Comparison of ENCODE assay signal across 32 mouse cellular contexts in genomic region chr9:123940628-123941027, GRCm38 (mm10). TPM values are rescaled to one million over a fixed set of nuclear protein-coding genes. Genes with fewer than 3 reads are reported as not detected.
DNase-seq lines count a peak whose midpoint lies in the region; ATAC-seq lines count a peak whose summit lies in the region.
"Had no signal": no experiment of that assay in that cellular context is flagged by ENCODE, and none has a peak within 500 bp of the region (broad histone marks: within the 10 kb centered on the region; RNA-seq: fewer than 3 reads in every experiment).

No protein-coding gene starts in this region.

- no peaks in the 10 kb centered on the region for H3K4me1 ChIP-seq in heart, embryonic 15.5 days (replicated peaks)
- H3K4me1 ChIP-seq in liver, embryonic 15.5 days (replicated peaks) = peaks cover 11% of the 10 kb centered on the region; the same call in 1 of the 2 replicates
- no peaks in the 10 kb centered on the region; the same call in 1 of the 2 replicates for H3K4me1 ChIP-seq in liver, embryonic 11.5 days (replicated peaks; ENCODE audit: control insufficient read depth, insufficient read depth, low read length)
- H3K4me1 ChIP-seq in limb, embryonic 15.5 days = no peaks in the 10 kb centered on the region; the same call in 1 of the 2 replicates
- H3K4me1 ChIP-seq in forebrain, embryonic 15.5 days = no peaks in the 10 kb centered on the region
- H3K4me1 ChIP-seq: embryonic facial prominence, embryonic 12.5 days; heart, embryonic 10.5 days; hindbrain, embryonic 12.5 days had no signal

- H3K9ac ChIP-seq in heart, embryonic 15.5 days = no peak overlapping the region
- H3K9ac ChIP-seq in liver, embryonic 15.5 days = no peak overlapping the region
- no peak overlapping the region for H3K9ac ChIP-seq in liver, embryonic 11.5 days (ENCODE audit: low read depth, low read length)
- H3K9ac ChIP-seq in limb, embryonic 15.5 days = no peak overlapping the region
- H3K9ac ChIP-seq in forebrain, embryonic 15.5 days (replicated peaks) = no peak overlapping the region
- H3K9ac ChIP-seq: embryonic facial prominence, embryonic 12.5 days; hindbrain, embryonic 12.5 days had no signal

- no peaks in the 10 kb centered on the region for H3K36me3 ChIP-seq in heart, embryonic 15.5 days
- no peaks in the 10 kb centered on the region for H3K36me3 ChIP-seq in liver, embryonic 15.5 days (replicated peaks)
- H3K36me3 ChIP-seq in liver, embryonic 11.5 days (ENCODE audit: control insufficient read depth, insufficient read depth, low read length) = no peaks in the 10 kb centered on the region
- no peaks in the 10 kb centered on the region for H3K36me3 ChIP-seq in limb, embryonic 15.5 days
- no peaks in the 10 kb centered on the region for H3K36me3 ChIP-seq in forebrain, embryonic 15.5 days
- H3K36me3 ChIP-seq: embryonic facial prominence, embryonic 12.5 days; heart, embryonic 10.5 days; hindbrain, embryonic 12.5 days had no signal

- no peaks in the 10 kb centered on the region for H3K27me3 ChIP-seq in heart, embryonic 15.5 days
- no peaks in the 10 kb centered on the region for H3K27me3 ChIP-seq in liver, embryonic 15.5 days
- no peaks in the 10 kb centered on the region for H3K27me3 ChIP-seq in liver, embryonic 11.5 days (replicated peaks; ENCODE audit: control insufficient read depth, insufficient read depth, low read length)
- H3K27me3 ChIP-seq in limb, embryonic 15.5 days = no peaks in the 10 kb centered on the region
- no peaks in the 10 kb centered on the region for H3K27me3 ChIP-seq in forebrain, embryonic 15.5 days
- H3K27me3 ChIP-seq: embryonic facial prominence, embryonic 12.5 days; hindbrain, embryonic 12.5 days had no signal

- no peak for DNase-seq in heart, postnatal 10 days
- no peak for DNase-seq in liver, embryonic 11.5 days (ENCODE audit: low spot score)
- peak; percentile 9 for DNase-seq in CD4-positive helper T cell, adult 2 months (ENCODE audit: low read depth, low spot score)
- DNase-seq in frontal cortex, postnatal 14 days (ENCODE audit: low spot score in 2 of 2) = no peak
- DNase-seq: adrenal gland, adult 8-10 months; cerebellum, adult 2 months; cerebellum, postnatal 25 days; gastrocnemius, postnatal 36 days; right cerebral cortex, postnatal 4 days; thymus, adult 2 months had no signal

- no peak; the same call in 1 of the 2 replicates for ATAC-seq in heart, embryonic 15.5 days (replicated peaks; ENCODE audit: insufficient number of reproducible peaks, insufficient read depth, low FRiP score, low read depth)
- ATAC-seq in liver, embryonic 15.5 days (ENCODE audit: insufficient read depth) = no peak
- ATAC-seq in liver, embryonic 11.5 days (replicated peaks; ENCODE audit: low FRiP score) = no peak
- ATAC-seq in limb, embryonic 15.5 days (ENCODE audit: insufficient number of reproducible peaks, low FRiP score, low TSS enrichment, low read depth) = no peak
- ATAC-seq in forebrain, embryonic 15.5 days (replicated peaks) = no peak
- ATAC-seq: intestine, postnatal 0 days; lung, postnatal 0 days had no signal

- H3K4me3 ChIP-seq in heart, embryonic 15.5 days = no peak overlapping the region
- H3K4me3 ChIP-seq in liver, embryonic 15.5 days (replicated peaks) = no peak overlapping the region
- H3K4me3 ChIP-seq in liver, embryonic 11.5 days (ENCODE audit: low read depth, low read length) = no peak overlapping the region
- H3K4me3 ChIP-seq in limb, embryonic 15.5 days = no peak overlapping the region
- H3K4me3 ChIP-seq in forebrain, embryonic 15.5 days = no peak overlapping the region
- H3K4me3 ChIP-seq: embryonic facial prominence, embryonic 12.5 days; heart, embryonic 10.5 days; hindbrain, embryonic 12.5 days had no signal

- 0 out of 2 replicates have a peak overlapping the region, but pooled peaks have one; percentile 6 for H3K27ac ChIP-seq in heart, embryonic 15.5 days
- peak overlapping the region; percentile 63 for H3K27ac ChIP-seq in liver, embryonic 15.5 days (replicated peaks)
- no peak overlapping the region for H3K27ac ChIP-seq in liver, embryonic 11.5 days (ENCODE audit: low read depth, low read length)
- peak overlapping the region; percentile 8; the same call in 1 of the 2 replicates for H3K27ac ChIP-seq in limb, embryonic 15.5 days
- no peak overlapping the region for H3K27ac ChIP-seq in forebrain, embryonic 15.5 days (replicated peaks)
- H3K27ac ChIP-seq: embryonic facial prominence, embryonic 12.5 days; heart, embryonic 10.5 days; hindbrain, embryonic 12.5 days; stomach, postnatal 0 days had no signal

- H3K9me3 ChIP-seq in heart, embryonic 15.5 days (replicated peaks) = no peaks in the 10 kb centered on the region
- no peaks in the 10 kb centered on the region for H3K9me3 ChIP-seq in liver, embryonic 15.5 days (replicated peaks)
- no peaks in the 10 kb centered on the region for H3K9me3 ChIP-seq in liver, embryonic 11.5 days (ENCODE audit: control insufficient read depth, low read length)
- no peaks in the 10 kb centered on the region for H3K9me3 ChIP-seq in limb, embryonic 15.5 days
- H3K9me3 ChIP-seq in forebrain, embryonic 15.5 days = no peaks in the 10 kb centered on the region
- H3K9me3 ChIP-seq: embryonic facial prominence, embryonic 12.5 days; heart, embryonic 10.5 days; hindbrain, embryonic 12.5 days had no signal

- intact Hi-C loops in heart, postnatal 10 days (cut with DNase I) = no loop called here

- no peak overlapping the region for H3K4me2 ChIP-seq in heart, embryonic 15.5 days
- no peak overlapping the region for H3K4me2 ChIP-seq in liver, embryonic 15.5 days
- H3K4me2 ChIP-seq in liver, embryonic 11.5 days = no peak overlapping the region
- no peak overlapping the region for H3K4me2 ChIP-seq in limb, embryonic 15.5 days
- no peak overlapping the region for H3K4me2 ChIP-seq in forebrain, embryonic 15.5 days (replicated peaks)
- H3K4me2 ChIP-seq: embryonic facial prominence, embryonic 12.5 days; hindbrain, embryonic 12.5 days; midbrain, embryonic 11.5 days had no signal

RNA-seq across cellular contexts. Expression of gene Ccr1, which starts 27.9 kb away (rescaled TPM):
- 1.9 TPM in 2 replicates for polyA plus RNA-seq in heart, embryonic 15.5 days (2015; fragmentation: Nextera tagmentation; extraction: Ambion mirVana)
- total RNA-seq in heart, postnatal 10 days (2021) = 1 to 10 TPM; 1.3 to 1.7 TPM
- 3.2 and 3.3 TPM in 2 replicates for polyA plus RNA-seq in liver, embryonic 15.5 days (2015; fragmentation: Nextera tagmentation; extraction: Ambion mirVana)
- polyA plus RNA-seq in liver, embryonic 11.5 days (2014; fragmentation: Nextera tagmentation; extraction: Ambion mirVana) = 1.9 and 2.0 TPM in 2 replicates
- polyA plus RNA-seq in limb, embryonic 15.5 days (2015; fragmentation: Nextera tagmentation; extraction: Ambion mirVana) = 4.2 and 5.8 TPM in 2 replicates
- polyA plus RNA-seq in forebrain, embryonic 15.5 days (2015; fragmentation: Nextera tagmentation; extraction: Ambion mirVana) = 0.47 and 0.50 TPM in 2 replicates

RNA-seq across cellular contexts. Expression of gene Ccr1l1, which starts 37.6 kb away (rescaled TPM):
- not detected in 2 replicates for polyA plus RNA-seq in heart, embryonic 15.5 days (2015; fragmentation: Nextera tagmentation; extraction: Ambion mirVana)
- total RNA-seq in heart, postnatal 10 days (2021) = not detected
- polyA plus RNA-seq in liver, embryonic 15.5 days (2015; fragmentation: Nextera tagmentation; extraction: Ambion mirVana) = not detected in 2 replicates
- polyA plus RNA-seq in liver, embryonic 11.5 days (2014; fragmentation: Nextera tagmentation; extraction: Ambion mirVana) = not detected in 2 replicates
- polyA plus RNA-seq in limb, embryonic 15.5 days (2015; fragmentation: Nextera tagmentation; extraction: Ambion mirVana) = not detected in 2 replicates
- not detected in 2 replicates for polyA plus RNA-seq in forebrain, embryonic 15.5 days (2015; fragmentation: Nextera tagmentation; extraction: Ambion mirVana)
- total RNA-seq: adrenal gland, adult 8-10 months; gastrocnemius, adult 18-20 months; gastrocnemius, postnatal 36 days; heart, postnatal 25 days; layer of hippocampus, postnatal 25 days; left cerebral cortex, postnatal 10 days; liver, adult 2 months; megakaryocyte progenitor cell, adult 5-6 weeks; midbrain, postnatal 0 days had no signal
- polyA plus RNA-seq: activated CD4-positive, CD25-positive, alpha-beta regulatory T cell, adult 4 months; cerebellum, adult 2 months; embryonic facial prominence, embryonic 12.5 days; forebrain, embryonic 11.5 days; heart, embryonic 10.5 days; hindbrain, embryonic 12.5 days; intestine, postnatal 0 days; kidney, embryonic 16.5 days; lung, postnatal 0 days; midbrain, embryonic 11.5 days; midbrain, postnatal 0 days; neural tube, embryonic 14.5 days; stomach, postnatal 0 days; thymus, adult 2 months had no signal

Comparison
In these comparisons a context has a peak if more than half of its experiments do, and no peak if none do; other contexts are left out.
1. H3K27ac ChIP-seq: peak in heart, embryonic 15.5 days (single experiment), liver, embryonic 15.5 days (single experiment) and limb, embryonic 15.5 days (single experiment); none in liver, embryonic 11.5 days (single experiment) and forebrain, embryonic 15.5 days (single experiment).